Mouse (Mus musculus) heart, adult 2 months (tissue): Measurements from ENCODE around the gene Crispld2. TPM values are rescaled to one million over a fixed set of nuclear protein-coding genes. Genes with fewer than 3 reads are reported as not detected.

Source experiments
- DNase-seq, 2 experiments: peaks; one replicate each; pipeline ENCODE4 v3.0.0; 2021
- H3K27ac ChIP-seq: fragments of 200-600 bp; 2 replicates; pipeline ENCODE4 v1.8.1; 2022
- H3K27me3 ChIP-seq: fragments of 200-500 bp; 2 replicates; pipeline ENCODE4 v1.6.1; 2012; ENCODE audit warnings: mild to moderate bottlenecking, low read length, inconsistent platforms, mixed read lengths; ENCODE audit not compliant: control insufficient read depth, insufficient read depth
- H3K36me3 ChIP-seq: fragments of 200-500 bp; 2 replicates; pipeline ENCODE4 v1.6.1; 2012; ENCODE audit warnings: low read length, inconsistent platforms; ENCODE audit not compliant: control insufficient read depth, insufficient read depth
- H3K4me1 ChIP-seq: fragments of 200-500 bp; 2 replicates; pipeline ENCODE4 v1.6.1; 2011; ENCODE audit warnings: low read length; ENCODE audit not compliant: control insufficient read depth, insufficient read depth
- H3K4me3 ChIP-seq: fragments of 200-600 bp; 2 replicates; pipeline ENCODE4 v1.8.1; 2022
- H3K79me2 ChIP-seq: fragments of 200-500 bp; replicated peaks from 2 replicates; pipeline ENCODE4 v1.6.1; 2012; ENCODE audit warnings: mild to moderate bottlenecking, inconsistent platforms, low read length, moderate library complexity, mixed read lengths; ENCODE audit not compliant: control insufficient read depth, insufficient read depth
- H3K9ac ChIP-seq: fragments of 200-500 bp; 2 replicates; pipeline ENCODE4 v1.6.1; 2012; ENCODE audit warnings: low read depth, mild to moderate bottlenecking, control low read depth, inconsistent platforms, low read length, mixed read lengths
- CTCF ChIP-seq: fragments of 200-600 bp; IDR thresholded peaks from 2 replicates; pipeline ENCODE4 v1.8.1; 2022; ENCODE audit warnings: antibody characterized with exemption, mild to moderate bottlenecking, moderate library complexity
- EP300 ChIP-seq: fragments of 200-500 bp; IDR thresholded peaks from 2 replicates; pipeline ENCODE4 v1.6.1; 2011; ENCODE audit warnings: low read depth, low read length, control low read depth; ENCODE audit not compliant: insufficient read depth
- POLR2A ChIP-seq: fragments of 200-500 bp; IDR thresholded peaks from 2 replicates; pipeline ENCODE4 v1.6.1; 2011; ENCODE audit warnings: mild to moderate bottlenecking, low read depth, low read length, control low read depth; ENCODE audit not compliant: insufficient read depth
- WGBS: fragments of 180-500 bp; shearing (Covaris S2); methylation state at CpG from one replicate; pipeline ENCODE4 v1.1.7; 2018; 5-methylcytosine and 5-hydroxymethylcytosine counted together
- intact Hi-C: fragments of 180-260 bp; cut with DNase I; formaldehyde crosslinking; loops from one replicate; pipeline ENCODE4 v1.15.1; 2025
- polyA plus RNA-seq: library from polyadenylated mRNA; depleted of rRNA; stranded (reverse); fragments of >200 nt; gene quantifications from 2 replicates; pipeline ENCODE4 v1.2.3, GENCODE M21; 2012
- total RNA-seq, 2 experiments: library from RNA; stranded (reverse); gene quantifications; 2 replicates each; pipeline ENCODE4 v1.2.3; 2021

The Crispld2 gene
- total and polyA plus RNA-seq, 3 experiments: 24.3 to 30.3 (median 29.9) TPM

GRCm38 (mm10) chr8:120026991-120027390 is 34.8 kb downstream of the Crispld2 start:
- WGBS: 65% methylated on average over 6 of the region's 6 CpGs
- no peak for TF ChIP-seq EP300
- DNase-seq: no peak
- no peaks in the 10 kb centered on the region for H3K79me2 ChIP-seq
- H3K4me3 ChIP-seq: no peak overlapping the region
- no peaks in the 10 kb centered on the region for H3K4me1 ChIP-seq
- intact Hi-C loops: no loop called here
- no peaks in the 10 kb centered on the region for H3K27me3 ChIP-seq
- H3K36me3 ChIP-seq: no peaks in the 10 kb centered on the region
- H3K9ac ChIP-seq: no peak overlapping the region
- no peak overlapping the region for H3K27ac ChIP-seq

- 71% methylated on average over 5 of the region's 5 CpGs for WGBS
- Histone ChIP-seq H3K4me1 (peaks cover 2% of the 10 kb centered on the region; the same call in 1 of the 2 replicates), H3K4me3 (no peak overlapping the region), H3K36me3 (no peaks in the 10 kb centered on the region), H3K27ac (no peak overlapping the region), H3K27me3 (no peaks in the 10 kb centered on the region), H3K79me2 (no peaks in the 10 kb centered on the region), H3K9ac (no peak overlapping the region)
- TF ChIP-seq POLR2A (no peak), EP300 (no peak), CTCF (no peak)
- intact Hi-C loops: no loop called here
- no peak for DNase-seq
Measured at GRCm38 (mm10) chr8:120030447-120030846, 38.2 kb downstream of the Crispld2 start.

- 87% methylated on average over 5 of the region's 5 CpGs for WGBS
- intact Hi-C loops: no loop called here
- Histone ChIP-seq H3K36me3 (no peaks in the 10 kb centered on the region; the same call in 1 of the 2 replicates), H3K27me3 (no peaks in the 10 kb centered on the region), H3K4me3 (no peak overlapping the region), H3K27ac (no peak overlapping the region), H3K79me2 (no peaks in the 10 kb centered on the region), H3K4me1 (peaks cover 15% of the 10 kb centered on the region), H3K9ac (no peak overlapping the region)
- DNase-seq: no peak
- no peak for TF ChIP-seq EP300
- no peak for TF ChIP-seq CTCF
- TF ChIP-seq POLR2A: no peak
Measured at GRCm38 (mm10) chr8:120032549-120033208, 40.4 kb downstream of the Crispld2 start.

GRCm38 (mm10) chr8:120034471-120034870 is 42.2 kb downstream of the Crispld2 start:
- 65% methylated on average over 6 of the region's 6 CpGs for WGBS
- H3K36me3 ChIP-seq: no peaks in the 10 kb centered on the region; the same call in 1 of the 2 replicates
- no peaks in the 10 kb centered on the region for H3K27me3 ChIP-seq
- TF ChIP-seq CTCF (no peak), POLR2A (no peak), EP300 (no peak)
- peak overlapping the region; percentile 43 for H3K27ac ChIP-seq
- no peak overlapping the region for H3K9ac ChIP-seq
- H3K4me3 ChIP-seq: no peak overlapping the region
- peak in 1 of 2 experiments; percentile 45 for DNase-seq
- H3K79me2 ChIP-seq: no peaks in the 10 kb centered on the region
- peaks cover 17% of the 10 kb centered on the region for H3K4me1 ChIP-seq
- intact Hi-C loops: no loop called here

- Histone ChIP-seq H3K27me3 (no peaks in the 10 kb centered on the region), H3K36me3 (no peaks in the 10 kb centered on the region; the same call in 1 of the 2 replicates), H3K4me3 (no peak overlapping the region), H3K27ac (peak overlapping the region; percentile 65), H3K4me1 (peaks cover 20% of the 10 kb centered on the region), H3K79me2 (no peaks in the 10 kb centered on the region), H3K9ac (no peak overlapping the region)
- intact Hi-C loops: loop anchor here (5.0 kb wide), 1 partner anchor 34 kb away; no protein-coding TSS in a partner anchor
- TF ChIP-seq EP300 (no peak), CTCF (no peak), POLR2A (no peak)
- 18% methylated on average over 9 of the region's 9 CpGs for WGBS
- DNase-seq: peak; percentile 57 to 65
Measured at GRCm38 (mm10) chr8:120036111-120036510, 43.9 kb downstream of the Crispld2 start.

- 78% methylated on average over 4 of the region's 4 CpGs for WGBS
- intact Hi-C loops: loop anchor here (5.0 kb wide), 1 partner anchor 34 kb away; no protein-coding TSS in a partner anchor
- TF ChIP-seq CTCF: no peak
- TF ChIP-seq POLR2A: no peak
- TF ChIP-seq EP300: no peak
- no peak overlapping the region for H3K4me3 ChIP-seq
- H3K4me1 ChIP-seq: peaks cover 20% of the 10 kb centered on the region
- peak overlapping the region; percentile 65 for H3K27ac ChIP-seq
- H3K27me3 ChIP-seq: no peaks in the 10 kb centered on the region
- H3K36me3 ChIP-seq: no peaks in the 10 kb centered on the region; the same call in 1 of the 2 replicates
- H3K79me2 ChIP-seq: no peaks in the 10 kb centered on the region
- H3K9ac ChIP-seq: no peak overlapping the region
- no peak for DNase-seq
Measured at GRCm38 (mm10) chr8:120036578-120036977, 44.3 kb downstream of the Crispld2 start.
